Mouse (Mus musculus): ENCODE measurements around the gene Plcg2. TPM values are rescaled to one million over a fixed set of nuclear protein-coding genes. Genes with fewer than 3 reads are reported as not detected.
A peak's percentile ranks its signal among the peaks of the same experiment; 100 is the strongest.

The Plcg2 gene
- polyA plus RNA-seq, 1 experiment from 2014 or later, result 5.0 TPM

- Histone ChIP-seq H3K36me3 (ENCODE audit: control insufficient read depth, insufficient read depth, low read length) (no peaks in the 10 kb centered on the region), H3K9me3 (ENCODE audit: control insufficient read depth, low read length) (no peaks in the 10 kb centered on the region), H3K4me3 (ENCODE audit: control insufficient read depth in 1 of 2, insufficient read depth in 1 of 2, low read depth in 1 of 2, low read length in 2 of 2) (no peak overlapping the region), H3K27me3 (ENCODE audit: control insufficient read depth, insufficient read depth, low read length) (no peaks in the 10 kb centered on the region), H3K4me1 (ENCODE audit: control insufficient read depth in 2 of 2, insufficient read depth in 2 of 2, low read length in 2 of 2) (peaks cover 0 to 12% of the 10 kb centered on the region in 2 experiments; a peak in 1 of 4 replicates), H3K4me2 (ENCODE audit: low read length) (no peak overlapping the region), H3K27ac (replicated peaks in 1 of 2; ENCODE audit: control insufficient read depth in 1 of 2, insufficient read depth in 1 of 2, low read depth in 2 of 2, low read length in 2 of 2) (no peak overlapping the region), H3K9ac (ENCODE audit: low read length) (no peak overlapping the region)
- WGBS, result 20% methylated on average over 11 of the region's 11 CpGs
- ATAC-seq (ENCODE audit: insufficient number of reproducible peaks, insufficient read depth, low FRiP score, low read depth), result no peak
Observed at GRCm38 (mm10) chr8:117660358-117661031, 162.4 kb downstream of the Plcg2 start.

- Histone ChIP-seq H3K4me3 (ENCODE audit: control insufficient read depth in 1 of 2, insufficient read depth in 1 of 2, low read depth in 1 of 2, low read length in 2 of 2) (no peak overlapping the region), H3K27ac (replicated peaks in 1 of 2; ENCODE audit: control insufficient read depth in 1 of 2, insufficient read depth in 1 of 2, low read depth in 2 of 2, low read length in 2 of 2) (no peak overlapping the region), H3K36me3 (ENCODE audit: control insufficient read depth, insufficient read depth, low read length) (no peaks in the 10 kb centered on the region), H3K4me1 (ENCODE audit: control insufficient read depth in 2 of 2, insufficient read depth in 2 of 2, low read length in 2 of 2) (no peaks in the 10 kb centered on the region; a peak in 1 of 4 replicates), H3K9ac (ENCODE audit: low read length) (no peak overlapping the region), H3K9me3 (ENCODE audit: control insufficient read depth, low read length) (no peaks in the 10 kb centered on the region), H3K4me2 (ENCODE audit: low read length) (no peak overlapping the region), H3K27me3 (ENCODE audit: control insufficient read depth, insufficient read depth, low read length) (0 out of 2 replicates have a peak, but pooled peaks cover 2% of the 10 kb centered on the region)
- 67% methylated on average over 13 of the region's 13 CpGs for WGBS
- ATAC-seq (ENCODE audit: insufficient number of reproducible peaks, insufficient read depth, low FRiP score, low read depth), result no peak
Observed at GRCm38 (mm10) chr8:117667349-117668124, 169.4 kb downstream of the Plcg2 start.

- no peaks in the 10 kb centered on the region for H3K36me3 ChIP-seq (ENCODE audit: control insufficient read depth, insufficient read depth, low read length)
- H3K4me1 ChIP-seq (ENCODE audit: control insufficient read depth in 2 of 2, insufficient read depth in 2 of 2, low read length in 2 of 2), result peaks cover 0 to 2% of the 10 kb centered on the region in 2 experiments; a peak in 2 of 4 replicates
- H3K4me2 ChIP-seq (ENCODE audit: low read length), result no peak overlapping the region
- 0 out of 2 replicates have a peak, but pooled peaks cover 2% of the 10 kb centered on the region for H3K27me3 ChIP-seq (ENCODE audit: control insufficient read depth, insufficient read depth, low read length)
- no peak for ATAC-seq (ENCODE audit: insufficient number of reproducible peaks, insufficient read depth, low FRiP score, low read depth)
- WGBS, result 32% methylated on average over 11 of the region's 11 CpGs
- no peak overlapping the region for H3K27ac ChIP-seq (replicated peaks in 1 of 2; ENCODE audit: control insufficient read depth in 1 of 2, insufficient read depth in 1 of 2, low read depth in 2 of 2, low read length in 2 of 2)
- H3K4me3 ChIP-seq (ENCODE audit: control insufficient read depth in 1 of 2, insufficient read depth in 1 of 2, low read depth in 1 of 2, low read length in 2 of 2), result no peak overlapping the region
- no peaks in the 10 kb centered on the region for H3K9me3 ChIP-seq (ENCODE audit: control insufficient read depth, low read length)
- H3K9ac ChIP-seq (ENCODE audit: low read length), result no peak overlapping the region
Observed at GRCm38 (mm10) chr8:117670461-117670860, 172.4 kb downstream of the Plcg2 start.

- Histone ChIP-seq H3K4me1 (ENCODE audit: control insufficient read depth in 2 of 2, insufficient read depth in 2 of 2, low read length in 2 of 2) (peaks cover 0 to 2% of the 10 kb centered on the region in 2 experiments; a peak in 2 of 4 replicates), H3K36me3 (ENCODE audit: control insufficient read depth, insufficient read depth, low read length) (no peaks in the 10 kb centered on the region), H3K9me3 (ENCODE audit: control insufficient read depth, low read length) (no peaks in the 10 kb centered on the region), H3K27me3 (ENCODE audit: control insufficient read depth, insufficient read depth, low read length) (0 out of 2 replicates have a peak, but pooled peaks cover 2% of the 10 kb centered on the region), H3K4me2 (ENCODE audit: low read length) (no peak overlapping the region), H3K27ac (replicated peaks in 1 of 2; ENCODE audit: control insufficient read depth in 1 of 2, insufficient read depth in 1 of 2, low read depth in 2 of 2, low read length in 2 of 2) (no peak overlapping the region), H3K9ac (ENCODE audit: low read length) (no peak overlapping the region), H3K4me3 (ENCODE audit: control insufficient read depth in 1 of 2, insufficient read depth in 1 of 2, low read depth in 1 of 2, low read length in 2 of 2) (no peak overlapping the region)
- WGBS, result 87% methylated on average over 3 of the region's 3 CpGs
- no peak for ATAC-seq (ENCODE audit: insufficient number of reproducible peaks, insufficient read depth, low FRiP score, low read depth)
Observed at GRCm38 (mm10) chr8:117672558-117672957, 174.5 kb downstream of the Plcg2 start.

GRCm38 (mm10) chr8:117673430-117673830, 175.3 kb downstream of the Plcg2 start, which contains the start of gene Sdr42e1:
TSS of gene Sdr42e1 (minus strand) at chr8:117673689.
- no peak for ATAC-seq (ENCODE audit: insufficient number of reproducible peaks, insufficient read depth, low FRiP score, low read depth)

GRCm38 (mm10) chr8:117675171-117675570, 177.1 kb downstream of the Plcg2 start:
- ATAC-seq (ENCODE audit: insufficient number of reproducible peaks, insufficient read depth, low FRiP score, low read depth), result no peak
- 77% methylated on average over 5 of the region's 5 CpGs for WGBS
- no peaks in the 10 kb centered on the region for H3K36me3 ChIP-seq (ENCODE audit: control insufficient read depth, insufficient read depth, low read length)
- peaks cover 0 to 2% of the 10 kb centered on the region in 2 experiments; a peak in 2 of 4 replicates for H3K4me1 ChIP-seq (ENCODE audit: control insufficient read depth in 2 of 2, insufficient read depth in 2 of 2, low read length in 2 of 2)
- no peak overlapping the region for H3K27ac ChIP-seq (replicated peaks in 1 of 2; ENCODE audit: control insufficient read depth in 1 of 2, insufficient read depth in 1 of 2, low read depth in 2 of 2, low read length in 2 of 2)
- H3K27me3 ChIP-seq (ENCODE audit: control insufficient read depth, insufficient read depth, low read length), result 0 out of 2 replicates have a peak, but pooled peaks cover 2% of the 10 kb centered on the region
- no peak overlapping the region for H3K4me2 ChIP-seq (ENCODE audit: low read length)
- H3K9ac ChIP-seq (ENCODE audit: low read length), result no peak overlapping the region
- H3K4me3 ChIP-seq (ENCODE audit: control insufficient read depth in 1 of 2, insufficient read depth in 1 of 2, low read depth in 1 of 2, low read length in 2 of 2), result no peak overlapping the region
- H3K9me3 ChIP-seq (ENCODE audit: control insufficient read depth, low read length), result no peaks in the 10 kb centered on the region

More at GRCm38 (mm10) chr8:117673430-117673830, 175.3 kb downstream of the Plcg2 start, which contains the start of gene Sdr42e1:
- Histone ChIP-seq H3K27ac (replicated peaks in 1 of 2; ENCODE audit: control insufficient read depth in 1 of 2, insufficient read depth in 1 of 2, low read depth in 2 of 2, low read length in 2 of 2) (no peak within 1 kb of the TSS), H3K4me2 (ENCODE audit: low read length) (peak within 1 kb of the TSS; percentile 78), H3K9me3 (ENCODE audit: control insufficient read depth, low read length) (no peaks in the 10 kb centered on the region), H3K36me3 (ENCODE audit: control insufficient read depth, insufficient read depth, low read length) (no peaks in the 10 kb centered on the region), H3K9ac (ENCODE audit: low read length) (peak within 1 kb of the TSS; percentile 72), H3K27me3 (ENCODE audit: control insufficient read depth, insufficient read depth, low read length) (0 out of 2 replicates have a peak, but pooled peaks cover 2% of the 10 kb centered on the region), H3K4me3 (ENCODE audit: control insufficient read depth in 1 of 2, insufficient read depth in 1 of 2, low read depth in 1 of 2, low read length in 2 of 2) (peak within 1 kb of the TSS; percentile 56 to 81), H3K4me1 (ENCODE audit: control insufficient read depth in 2 of 2, insufficient read depth in 2 of 2, low read length in 2 of 2) (peaks cover 0 to 2% of the 10 kb centered on the region in 2 experiments; a peak in 2 of 4 replicates)
- WGBS, result 7% methylated on average over 17 of the region's 17 CpGs

GRCm38 (mm10) chr8:117676460-117676859, 178.4 kb downstream of the Plcg2 start:
- Histone ChIP-seq H3K27me3 (ENCODE audit: control insufficient read depth, insufficient read depth, low read length) (no peaks in the 10 kb centered on the region), H3K27ac (replicated peaks in 1 of 2; ENCODE audit: control insufficient read depth in 1 of 2, insufficient read depth in 1 of 2, low read depth in 2 of 2, low read length in 2 of 2) (no peak overlapping the region), H3K36me3 (ENCODE audit: control insufficient read depth, insufficient read depth, low read length) (no peaks in the 10 kb centered on the region), H3K4me3 (ENCODE audit: control insufficient read depth in 1 of 2, insufficient read depth in 1 of 2, low read depth in 1 of 2, low read length in 2 of 2) (no peak overlapping the region), H3K9ac (ENCODE audit: low read length) (no peak overlapping the region), H3K4me2 (ENCODE audit: low read length) (no peak overlapping the region), H3K9me3 (ENCODE audit: control insufficient read depth, low read length) (no peaks in the 10 kb centered on the region), H3K4me1 (ENCODE audit: control insufficient read depth in 2 of 2, insufficient read depth in 2 of 2, low read length in 2 of 2) (peaks cover 0 to 2% of the 10 kb centered on the region in 2 experiments; a peak in 1 of 4 replicates)
- WGBS, result 72% methylated on average over 9 of the region's 9 CpGs
- ATAC-seq (ENCODE audit: insufficient number of reproducible peaks, insufficient read depth, low FRiP score, low read depth), result no peak

All from heart, embryonic 14.5 days (tissue).